Mouse (Mus musculus) stomach, postnatal 0 days (tissue): ENCODE results near the gene Rtkn. TPM values are rescaled to one million over a fixed set of nuclear protein-coding genes. Genes with fewer than 3 reads are reported as not detected.

Experiments
- ATAC-seq: fragments of 200-750 bp; cut with Nextera tagmentation; 2 replicates; pipeline ENCODE4 v1.8.0; 2017; ENCODE audit not compliant: low FRiP score, low TSS enrichment
- DNase-seq: peaks from one replicate; pipeline ENCODE4 v3.0.0-alpha.2; 2016; ENCODE audit warnings: low spot score
- H3K27ac ChIP-seq: fragments of 300-500 bp; sonication (generic); replicated peaks from 2 replicates; pipeline ENCODE4 v1.5.1; 2014; ENCODE audit warnings: mild to moderate bottlenecking, control low read depth
- H3K27me3 ChIP-seq: fragments of 300-500 bp; sonication (generic); 2 replicates; pipeline ENCODE4 v1.6.1; 2014; ENCODE audit warnings: low read length; ENCODE audit not compliant: control insufficient read depth, insufficient read depth
- H3K36me3 ChIP-seq: fragments of 300-500 bp; sonication (generic); 2 replicates; pipeline ENCODE4 v1.6.1; 2014; ENCODE audit warnings: low read length, mixed read lengths; ENCODE audit not compliant: control insufficient read depth, insufficient read depth
- H3K4me1 ChIP-seq: fragments of 300-500 bp; sonication (generic); replicated peaks from 2 replicates; pipeline ENCODE4 v1.6.1; 2014; ENCODE audit warnings: antibody characterized with exemption; ENCODE audit not compliant: control insufficient read depth, insufficient read depth
- H3K4me2 ChIP-seq: fragments of 300-500 bp; sonication (generic); replicated peaks from 2 replicates; pipeline ENCODE4 v1.6.1; 2014; ENCODE audit warnings: low read depth, mild to moderate bottlenecking, control low read depth, moderate library complexity
- H3K4me3 ChIP-seq: fragments of 300-500 bp; sonication (generic); 2 replicates; pipeline ENCODE4 v1.5.1; 2014; ENCODE audit warnings: low read depth, low read length, control low read depth
- H3K9ac ChIP-seq: fragments of 300-500 bp; sonication (generic); 2 replicates; pipeline ENCODE4 v1.6.1; 2014; ENCODE audit warnings: mild to moderate bottlenecking, low read length, control low read depth, mixed read lengths
- H3K9me3 ChIP-seq: fragments of 300-500 bp; sonication (generic); 2 replicates; pipeline ENCODE4 v1.6.1; 2016; ENCODE audit warnings: low read length; ENCODE audit not compliant: control insufficient read depth
- CTCF ChIP-seq: IDR thresholded peaks from 2 replicates; pipeline ENCODE4 v1.5.1; 2016; ENCODE audit warnings: antibody characterized with exemption, low read depth, mild to moderate bottlenecking, moderate library complexity
- EP300 ChIP-seq: optimal IDR thresholded peaks from 2 replicates; pipeline ENCODE3; 2016; ENCODE audit warnings: antibody characterized with exemption
- WGBS: fragments of 180-500 bp; shearing (Covaris S2); extraction: QIAGEN DNeasy Blood & Tissue Kit; methylation state at CpG from one replicate; pipeline ENCODE4 v1.1.7; 2014; 5-methylcytosine and 5-hydroxymethylcytosine counted together
- microRNA counts: library from miRNA; unstranded; fragments of <30 nt; microRNA quantifications from one replicate; lab custom pipeline; 2015
- microRNA-seq: library from miRNA; unstranded; fragments of <30 nt; microRNA quantifications from one replicate; pipeline ENCODE4, GENCODE M21; 2016
- polyA plus RNA-seq: library from polyadenylated mRNA; unstranded; fragments of >200 nt; fragmentation: Nextera tagmentation; extraction: Ambion mirVana; gene quantifications from 2 replicates; pipeline ENCODE4 v1.2.1, GENCODE M21; 2015

The Rtkn gene
- polyA plus RNA-seq, 1 experiment from 2014 or later, result 18.5 TPM

DNA sequence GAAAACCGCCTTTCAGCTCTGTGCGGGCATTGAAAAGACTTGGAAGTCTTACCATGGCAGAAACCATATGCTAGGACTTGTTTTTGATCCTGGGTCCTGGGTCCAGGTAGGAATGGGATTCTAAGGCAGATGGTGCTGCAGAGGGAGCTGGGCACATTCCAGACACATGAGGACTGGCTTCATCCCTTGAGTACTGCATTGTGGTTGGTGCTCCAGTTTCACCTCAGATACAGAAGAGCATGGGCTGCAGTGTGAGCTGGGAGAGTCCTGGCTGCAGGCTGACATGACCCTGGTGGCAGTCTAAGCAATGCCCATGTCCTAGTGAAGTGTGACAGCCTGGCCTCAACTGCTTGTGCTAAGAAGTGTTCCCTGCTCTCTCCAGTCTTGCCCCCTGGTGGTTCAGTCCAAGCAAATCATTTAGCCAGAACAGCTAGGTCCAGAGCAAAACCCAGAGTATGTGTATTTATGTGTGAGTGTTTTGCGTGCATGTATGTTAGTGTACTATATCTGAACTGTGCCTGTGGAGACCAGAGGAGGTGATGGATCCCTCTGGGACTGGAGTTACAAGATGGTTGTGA is 49.7 kb downstream of the Rtkn start:
- TF ChIP-seq CTCF, result peak; percentile 72
- no peak for TF ChIP-seq EP300
- H3K36me3 ChIP-seq, result peaks cover 3% of the 10 kb centered on the region

GRCm38 (mm10) chr6:83185895-83186861 is 50.9 kb downstream of the Rtkn start:
- peak; percentile 62 for DNase-seq

More for the DNA sequence above, 49.7 kb downstream of the Rtkn start:
- H3K4me2 ChIP-seq, result no peak overlapping the region
- no peak overlapping the region for H3K27ac ChIP-seq
- no peak overlapping the region for H3K9ac ChIP-seq
- 81% methylated on average over 3 of the region's 3 CpGs for WGBS
- H3K27me3 ChIP-seq, result no peaks in the 10 kb centered on the region
- no peaks in the 10 kb centered on the region for H3K4me1 ChIP-seq
- no peaks in the 10 kb centered on the region for H3K9me3 ChIP-seq
- no peak overlapping the region for H3K4me3 ChIP-seq
- ATAC-seq (no peak), DNase-seq (no peak)

GRCm38 (mm10) chr6:83186946-83187345 is 51.7 kb downstream of the Rtkn start:
- no peak for TF ChIP-seq CTCF
- no peak for TF ChIP-seq EP300
- Histone ChIP-seq H3K4me3 (no peak overlapping the region), H3K4me2 (no peak overlapping the region), H3K4me1 (no peaks in the 10 kb centered on the region), H3K27ac (no peak overlapping the region), H3K36me3 (peaks cover 11% of the 10 kb centered on the region), H3K9ac (no peak overlapping the region), H3K9me3 (no peaks in the 10 kb centered on the region), H3K27me3 (no peaks in the 10 kb centered on the region)
- DNase-seq (no peak), ATAC-seq (no peak)
- WGBS, result 100% methylated on average over 2 of the region's 2 CpGs

More at GRCm38 (mm10) chr6:83185895-83186861, 50.9 kb downstream of the Rtkn start:
- Histone ChIP-seq H3K4me1 (no peaks in the 10 kb centered on the region), H3K36me3 (peaks cover 4% of the 10 kb centered on the region), H3K9ac (peak overlapping the region; percentile 27; the same call in 1 of the 2 replicates), H3K4me3 (0 out of 2 replicates have a peak overlapping the region, but pooled peaks have one; percentile 13), H3K9me3 (no peaks in the 10 kb centered on the region), H3K27ac (no peak overlapping the region), H3K27me3 (no peaks in the 10 kb centered on the region), H3K4me2 (peak overlapping the region; percentile 36)
- peak; percentile 67 for ATAC-seq
- TF ChIP-seq EP300 (no peak), CTCF (no peak)
- 22% methylated on average over 22 of the region's 25 CpGs for WGBS

DNA sequence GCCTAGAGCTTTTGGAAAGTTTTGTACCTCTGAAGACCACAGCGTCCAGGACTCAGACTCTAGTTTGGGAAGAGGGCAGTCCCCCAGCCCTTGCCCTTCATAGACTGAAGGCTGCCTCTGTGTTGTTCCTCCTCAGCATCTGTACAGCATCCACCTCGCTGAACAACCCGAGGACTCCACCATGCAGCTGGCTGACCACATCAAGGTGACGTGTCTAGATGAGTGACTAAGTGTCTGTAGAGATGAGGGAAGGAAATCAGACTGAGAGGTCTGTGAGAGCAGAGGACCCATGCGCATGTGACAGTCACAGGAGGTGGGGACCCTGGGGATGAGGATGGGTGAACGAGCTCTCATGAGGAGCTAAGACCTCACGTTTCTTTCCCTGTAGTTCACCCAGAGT is 58.3 kb downstream of the Rtkn start:
- Histone ChIP-seq H3K4me2 (no peak overlapping the region), H3K36me3 (peaks cover 58% of the 10 kb centered on the region), H3K4me3 (no peak overlapping the region), H3K9ac (no peak overlapping the region), H3K27me3 (no peaks in the 10 kb centered on the region), H3K4me1 (no peaks in the 10 kb centered on the region), H3K9me3 (no peaks in the 10 kb centered on the region), H3K27ac (no peak overlapping the region)
- no peak for TF ChIP-seq CTCF
- no peak for TF ChIP-seq EP300
- DNase-seq, result no peak
- 88% methylated on average over 7 of the region's 7 CpGs for WGBS
- ATAC-seq, result no peak

GRCm38 (mm10) chr6:83197345-83198004 is 62.2 kb downstream of the Rtkn start:
- Histone ChIP-seq H3K4me2 (no peak overlapping the region), H3K36me3 (peaks cover 55% of the 10 kb centered on the region), H3K4me1 (no peaks in the 10 kb centered on the region), H3K9ac (no peak overlapping the region), H3K4me3 (no peak overlapping the region), H3K27ac (no peak overlapping the region), H3K9me3 (no peaks in the 10 kb centered on the region), H3K27me3 (no peaks in the 10 kb centered on the region)
- TF ChIP-seq EP300 (no peak), CTCF (peak; percentile 53)
- DNase-seq (peak; percentile 36), ATAC-seq (no peak)
- 58% methylated on average over 15 of the region's 15 CpGs for WGBS

MicroRNA genes within 50 kb of the gene (microRNA counts, 519-probe panel; counts per million panel counts)
- microRNA mmu-miR-3470a+mmu-miR-3470b (lab: Ali Mortazavi, UCI), result not detected

Small RNA genes within 50 kb of the gene (microRNA-seq; reads per million reads assigned to microRNA genes)
- gene Mir3470a, result not detected

Other genes with a start within 250 kb of the Rtkn start
- 0.58 and 0.67 TPM in 2 replicates for gene Sema4f, start 195.7 kb upstream of the Rtkn start, polyA plus RNA-seq
- 0.08 and 0.28 TPM in 2 replicates for gene M1ap, start 188.6 kb upstream of the Rtkn start, polyA plus RNA-seq
- 8.3 TPM in 2 replicates for gene Dok1, start 102.0 kb upstream of the Rtkn start, polyA plus RNA-seq
- gene Loxl3, start 101.3 kb upstream of the Rtkn start, polyA plus RNA-seq, result 5.5 and 6.1 TPM in 2 replicates
- 135 and 150 TPM in 2 replicates for gene Aup1, start 80.9 kb upstream of the Rtkn start, polyA plus RNA-seq
- gene Htra2, start 80.2 kb upstream of the Rtkn start, polyA plus RNA-seq, result 31.3 and 35.7 TPM in 2 replicates
- gene Dqx1, start 77.6 kb upstream of the Rtkn start, polyA plus RNA-seq, result 5.4 and 5.8 TPM in 2 replicates
- gene Tlx2, start 65.2 kb upstream of the Rtkn start, polyA plus RNA-seq, result 2.4 TPM in 2 replicates
- 13.1 and 14.0 TPM in 2 replicates for gene Pcgf1, start 57.6 kb upstream of the Rtkn start, polyA plus RNA-seq
- 0.53 and 0.56 TPM in 2 replicates for gene Lbx2, start 49.1 kb upstream of the Rtkn start, polyA plus RNA-seq
- 1.1 and 1.4 TPM in 2 replicates for gene Ccdc142, start 33.9 kb upstream of the Rtkn start, polyA plus RNA-seq
- gene Gm42688, start 33.8 kb upstream of the Rtkn start, polyA plus RNA-seq, result 1.1 and 1.3 TPM in 2 replicates
- 108 and 117 TPM in 2 replicates for gene Mrpl53, start 26.4 kb upstream of the Rtkn start, polyA plus RNA-seq
- gene Mogs, start 20.0 kb upstream of the Rtkn start, polyA plus RNA-seq, result 23.2 and 24.4 TPM in 2 replicates
- gene Wbp1, start 13.9 kb upstream of the Rtkn start, polyA plus RNA-seq, result 57.4 and 59.4 TPM in 2 replicates
- 7.7 and 9.4 TPM in 2 replicates for gene Ino80b, start 10.0 kb upstream of the Rtkn start, polyA plus RNA-seq
- gene Wdr54, start 20.9 kb downstream of the Rtkn start, polyA plus RNA-seq, result 1.6 and 1.7 TPM in 2 replicates
- 1.1 TPM in 2 replicates for gene 1700003E16Rik, start 20.9 kb downstream of the Rtkn start, polyA plus RNA-seq
- 42.9 and 43.5 TPM in 2 replicates for gene Dctn1, start 30.5 kb downstream of the Rtkn start, polyA plus RNA-seq
- 0.08 and 0.18 TPM in 2 replicates for gene Slc4a5, start 84.4 kb downstream of the Rtkn start, polyA plus RNA-seq
- gene Mthfd2, start 190.4 kb downstream of the Rtkn start, polyA plus RNA-seq, result 21.1 and 23.0 TPM in 2 replicates
- gene Mob1a, start 190.6 kb downstream of the Rtkn start, polyA plus RNA-seq, result 31.0 and 32.5 TPM in 2 replicates
- 156 and 162 TPM in 2 replicates for gene Bola3, start 213.7 kb downstream of the Rtkn start, polyA plus RNA-seq